Mouse (Mus musculus) kidney, adult 2 months (tissue): ENCODE data around the gene Lmna.

ENCODE experiments used
- CTCF ChIP-seq: fragments of 200-500 bp; conservative IDR thresholded peaks from 2 replicates; pipeline ENCODE4 v1.5.1; 2011; ENCODE audit warnings: low read depth, mild to moderate bottlenecking, control low read depth, low read length, moderate library complexity, mixed read lengths; ENCODE audit not compliant: insufficient read depth, insufficient read length
- POLR2A ChIP-seq: fragments of 200-500 bp; IDR thresholded peaks from one replicate; pipeline ENCODE4 v1.6.1; 2011; ENCODE audit warnings: low read depth, low read length, control low read depth

GRCm38 (mm10) chr3:88526157-88527131 lies 16.7 kb upstream of the Lmna start:
- TF ChIP-seq CTCF = peak; percentile 99; the same call in 1 of the 2 replicates
- TF ChIP-seq POLR2A = no peak
